Mouse (Mus musculus) heart, adult 2 months (tissue): ENCODE results near the gene Paxbp1.

Experiments used
- CTCF ChIP-seq: fragments of 200-600 bp; IDR thresholded peaks from 2 replicates; pipeline ENCODE4 v1.8.1; 2022; ENCODE audit warnings: antibody characterized with exemption, mild to moderate bottlenecking, moderate library complexity
- POLR2A ChIP-seq: fragments of 200-500 bp; IDR thresholded peaks from 2 replicates; pipeline ENCODE4 v1.6.1; 2011; ENCODE audit warnings: mild to moderate bottlenecking, low read depth, low read length, control low read depth; ENCODE audit not compliant: insufficient read depth

DNA sequence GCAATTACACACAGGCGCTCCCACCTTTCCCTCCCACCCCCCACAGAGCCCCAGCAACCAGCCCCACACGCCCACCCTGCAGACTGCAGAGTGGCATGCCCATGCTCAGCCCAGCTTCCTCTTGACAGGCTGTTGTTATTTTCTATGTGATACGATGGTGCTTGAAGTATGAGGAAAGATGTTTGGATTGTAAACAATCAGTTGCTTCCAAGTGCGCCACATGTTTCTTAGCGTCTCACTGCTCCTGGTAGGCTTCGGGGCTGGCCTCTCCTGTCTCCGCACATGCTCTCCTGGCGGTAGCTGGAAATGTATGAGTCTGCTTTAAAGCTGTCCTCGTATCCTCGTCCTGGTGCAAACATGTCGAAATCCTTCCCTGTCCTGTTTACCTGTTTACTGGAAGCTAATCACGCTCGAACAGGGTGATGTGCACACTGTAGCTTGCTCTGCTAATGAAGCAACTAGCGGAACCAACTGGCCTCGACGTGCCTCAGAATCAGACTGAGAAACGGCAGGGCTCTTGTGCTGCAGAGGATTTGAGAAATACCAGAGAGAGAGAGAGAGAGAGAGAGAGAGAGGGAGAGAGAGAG lies 41.0 kb upstream of the Paxbp1 start:
- no peak for TF ChIP-seq CTCF
- TF ChIP-seq POLR2A, result no peak
